Mouse (Mus musculus) intestine, postnatal 0 days (tissue): ENCODE measurements around the gene Havcr1. TPM values are rescaled to one million over a fixed set of nuclear protein-coding genes. Genes with fewer than 3 reads are reported as not detected.

Experiments used
- ATAC-seq: fragments of 200-750 bp; cut with Nextera tagmentation; 2 replicates; pipeline ENCODE4 v1.8.0; 2017; ENCODE audit warnings: mild to moderate bottlenecking, moderate TSS enrichment, moderate library complexity
- H3K27ac ChIP-seq: fragments of 300-500 bp; sonication (generic); 2 replicates; pipeline ENCODE4 v1.5.1; 2014; ENCODE audit warnings: mild to moderate bottlenecking, low read depth, low read length, moderate library complexity
- H3K27me3 ChIP-seq: fragments of 300-500 bp; sonication (generic); replicated peaks from 2 replicates; pipeline ENCODE4 v1.6.1; 2014; ENCODE audit warnings: low read length, mixed read lengths; ENCODE audit not compliant: control insufficient read depth, insufficient read depth
- H3K36me3 ChIP-seq: fragments of 300-500 bp; sonication (generic); 2 replicates; pipeline ENCODE4 v1.6.1; 2014; ENCODE audit warnings: mild to moderate bottlenecking, moderate library complexity; ENCODE audit not compliant: control insufficient read depth, insufficient read depth
- H3K4me1 ChIP-seq: fragments of 300-500 bp; sonication (generic); replicated peaks from 2 replicates; pipeline ENCODE4 v1.6.1; 2014; ENCODE audit warnings: antibody characterized with exemption, low read length, mixed read lengths; ENCODE audit not compliant: control insufficient read depth, insufficient read depth
- H3K4me2 ChIP-seq: fragments of 300-500 bp; sonication (generic); replicated peaks from 2 replicates; pipeline ENCODE4 v1.6.1; 2014; ENCODE audit warnings: low read depth, mild to moderate bottlenecking, moderate library complexity
- H3K4me3 ChIP-seq: fragments of 300-500 bp; sonication (generic); 2 replicates; pipeline ENCODE4 v1.5.1; 2014; ENCODE audit warnings: low read depth, low read length
- H3K9ac ChIP-seq: fragments of 300-500 bp; sonication (generic); 2 replicates; pipeline ENCODE4 v1.6.1; 2014; ENCODE audit warnings: mild to moderate bottlenecking, low read depth, low read length
- H3K9me3 ChIP-seq: fragments of 300-500 bp; sonication (generic); 2 replicates; pipeline ENCODE4 v1.6.1; 2016; ENCODE audit warnings: mixed run types; ENCODE audit not compliant: control insufficient read depth
- CTCF ChIP-seq: sonication (generic); IDR thresholded peaks from 2 replicates; pipeline ENCODE4 v1.5.1; 2016; ENCODE audit warnings: low read depth, mild to moderate bottlenecking, control low read depth, antibody characterized with exemption, moderate library complexity
- WGBS: fragments of 180-500 bp; shearing (Covaris S2); extraction: QIAGEN DNeasy Blood & Tissue Kit; methylation state at CpG from one replicate; pipeline ENCODE4 v1.1.7; 2014; 5-methylcytosine and 5-hydroxymethylcytosine counted together
- polyA plus RNA-seq: library from polyadenylated mRNA; unstranded; fragments of >200 nt; fragmentation: Nextera tagmentation; extraction: Ambion mirVana; gene quantifications from 2 replicates; pipeline ENCODE4 v1.2.1, GENCODE M21; 2015

Havcr1 gene
- polyA plus RNA-seq, 1 experiment from 2014 or later = not detected

- WGBS = 78% methylated on average over 6 of the region's 6 CpGs
Measured at GRCm38 (mm10) chr11:46706664-46707356, 28.1 kb upstream of the Havcr1 start, which contains the start of gene Timd2. Gene Timd2, minus strand, starts transcription at chr11:46707061.

DNA sequence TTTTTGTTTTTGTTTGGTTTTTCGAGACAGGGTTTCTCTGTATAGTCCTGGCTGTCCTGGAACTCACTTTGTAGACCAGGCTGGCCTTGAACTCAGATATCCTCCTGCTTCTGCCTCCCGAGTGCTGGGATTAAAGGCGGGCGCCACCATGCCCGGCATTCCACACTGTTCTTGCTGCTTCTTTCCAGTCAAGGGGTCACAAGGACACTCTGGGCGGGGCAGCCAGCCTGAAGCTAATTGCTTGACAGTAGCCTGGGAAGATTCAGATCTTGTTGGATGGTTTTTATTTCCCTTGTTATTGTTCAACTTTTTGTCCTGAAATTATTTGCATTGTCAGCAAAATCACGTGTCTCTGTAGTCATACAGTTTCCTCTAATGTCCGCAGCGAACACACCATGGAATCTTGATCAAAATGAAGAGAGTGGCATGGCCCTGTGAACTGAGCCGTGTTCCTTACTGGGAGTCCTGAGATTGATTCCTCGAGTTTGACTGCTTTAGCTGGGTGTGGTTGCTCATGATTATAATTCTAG, 3.3 kb upstream of the Havcr1 start:
- no peaks in the 10 kb centered on the region for H3K4me1 ChIP-seq
- no peak overlapping the region for H3K4me2 ChIP-seq
- no peaks in the 10 kb centered on the region for H3K27me3 ChIP-seq
- no peak overlapping the region for H3K27ac ChIP-seq
- no peak overlapping the region for H3K4me3 ChIP-seq
- no peak for ATAC-seq
- H3K9ac ChIP-seq = no peak overlapping the region
- 77% methylated on average over 11 of the region's 11 CpGs for WGBS
- no peaks in the 10 kb centered on the region for H3K9me3 ChIP-seq
- no peaks in the 10 kb centered on the region for H3K36me3 ChIP-seq
- no peak for TF ChIP-seq CTCF

More at GRCm38 (mm10) chr11:46706664-46707356, 28.1 kb upstream of the Havcr1 start, which contains the start of gene Timd2:
- Histone ChIP-seq H3K9ac (no peak within 1 kb of the TSS), H3K36me3 (no peaks in the 10 kb centered on the region), H3K27ac (no peak within 1 kb of the TSS), H3K4me1 (no peaks in the 10 kb centered on the region), H3K9me3 (no peaks in the 10 kb centered on the region), H3K4me2 (no peak within 1 kb of the TSS), H3K27me3 (no peaks in the 10 kb centered on the region), H3K4me3 (no peak within 1 kb of the TSS)
- ATAC-seq = no peak
- TF ChIP-seq CTCF = no peak

- TF ChIP-seq CTCF = peak; percentile 58
- no peak for ATAC-seq
Measured at GRCm38 (mm10) chr11:46733242-46733789, 1.6 kb upstream of the Havcr1 start.

DNA sequence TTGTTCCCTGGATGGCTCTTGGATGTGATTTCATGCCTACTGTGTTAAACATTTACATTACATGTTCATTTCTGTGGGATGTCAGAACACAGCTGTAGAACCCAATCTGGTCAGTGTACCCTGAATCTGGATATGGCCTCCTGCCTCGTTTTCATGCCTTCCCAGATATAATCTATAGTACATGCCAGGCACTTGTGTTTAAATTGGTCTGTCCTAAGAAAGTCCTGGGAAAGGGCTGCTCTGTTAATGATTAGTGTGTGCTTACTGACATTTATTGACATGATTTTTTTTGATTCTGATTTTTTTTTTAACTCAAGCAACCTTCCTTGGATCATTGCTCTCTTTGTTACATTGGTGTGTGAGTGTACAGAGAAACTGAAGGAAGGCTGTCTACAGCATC, 263 bp upstream of the Havcr1 start:
- no peak overlapping the region for H3K27ac ChIP-seq
- no peak for ATAC-seq
- H3K4me3 ChIP-seq = no peak overlapping the region
- 14% methylated on average over 1 of the region's 1 CpGs for WGBS
- TF ChIP-seq CTCF = no peak
- no peaks in the 10 kb centered on the region for H3K9me3 ChIP-seq
- no peaks in the 10 kb centered on the region for H3K4me1 ChIP-seq
- no peak overlapping the region for H3K4me2 ChIP-seq
- H3K9ac ChIP-seq = no peak overlapping the region
- H3K27me3 ChIP-seq = no peaks in the 10 kb centered on the region
- no peaks in the 10 kb centered on the region for H3K36me3 ChIP-seq

More at GRCm38 (mm10) chr11:46733242-46733789, 1.6 kb upstream of the Havcr1 start:
- WGBS = 59% methylated on average over 6 of the region's 6 CpGs
- no peak overlapping the region for H3K27ac ChIP-seq
- H3K9me3 ChIP-seq = no peaks in the 10 kb centered on the region
- H3K4me1 ChIP-seq = no peaks in the 10 kb centered on the region
- H3K4me3 ChIP-seq = no peak overlapping the region
- H3K36me3 ChIP-seq = no peaks in the 10 kb centered on the region
- H3K4me2 ChIP-seq = no peak overlapping the region
- H3K27me3 ChIP-seq = no peaks in the 10 kb centered on the region
- H3K9ac ChIP-seq = no peak overlapping the region

GRCm38 (mm10) chr11:46739501-46739900, 4.6 kb downstream of the Havcr1 start:
- TF ChIP-seq CTCF = no peak
- H3K9ac ChIP-seq = no peak overlapping the region
- H3K27me3 ChIP-seq = no peaks in the 10 kb centered on the region
- H3K4me2 ChIP-seq = no peak overlapping the region
- no peak for ATAC-seq
- no peak overlapping the region for H3K27ac ChIP-seq
- no peaks in the 10 kb centered on the region for H3K4me1 ChIP-seq
- no peaks in the 10 kb centered on the region for H3K9me3 ChIP-seq
- H3K4me3 ChIP-seq = no peak overlapping the region
- 63% methylated on average over 4 of the region's 4 CpGs for WGBS
- H3K36me3 ChIP-seq = no peaks in the 10 kb centered on the region

DNA sequence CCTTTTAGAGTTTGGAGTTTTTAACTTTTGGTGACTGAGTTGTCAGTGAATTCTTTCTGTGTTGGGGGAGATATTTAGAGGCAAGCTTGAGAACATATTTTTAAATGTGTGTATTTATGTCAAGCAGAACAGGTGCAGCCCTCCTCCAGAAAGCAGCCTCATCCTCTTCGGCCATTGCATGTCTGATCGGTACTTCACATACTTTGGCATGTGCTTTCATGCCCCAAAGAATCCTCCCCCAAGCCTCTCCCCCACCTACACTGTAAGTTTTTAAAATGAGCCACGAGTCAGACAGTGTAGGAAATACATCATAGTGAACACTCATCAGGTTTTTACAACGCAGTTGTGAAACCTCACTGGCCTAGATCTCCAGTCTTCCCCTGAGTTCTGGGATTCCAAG, 6.0 kb downstream of the Havcr1 start:
- Histone ChIP-seq H3K4me3 (no peak overlapping the region), H3K27me3 (no peaks in the 10 kb centered on the region), H3K9me3 (no peaks in the 10 kb centered on the region), H3K36me3 (no peaks in the 10 kb centered on the region), H3K4me1 (no peaks in the 10 kb centered on the region), H3K9ac (no peak overlapping the region), H3K27ac (no peak overlapping the region), H3K4me2 (no peak overlapping the region)
- TF ChIP-seq CTCF = no peak
- 85% methylated on average over 4 of the region's 4 CpGs for WGBS
- ATAC-seq = no peak
